Mouse (Mus musculus): ENCODE measurements around the gene Tra2b. TPM values are rescaled to one million over a fixed set of nuclear protein-coding genes. Genes with fewer than 3 reads are reported as not detected.
"Not testable (repeated sequence)": the region's sequence is repeated elsewhere in the genome, so short reads cannot be mapped to it uniquely, and the experiment has no call there.

The Tra2b gene
- polyA plus RNA-seq, 1 experiment from 2014 or later: 249 TPM

GRCm38 (mm10) chr16:22241376-22242238 lies 24.2 kb downstream of the Tra2b start:
- ATAC-seq: no peak
- WGBS (ENCODE audit: insufficient replicate concordance): 75% methylated on average over 6 of the region's 6 CpGs

DNA sequence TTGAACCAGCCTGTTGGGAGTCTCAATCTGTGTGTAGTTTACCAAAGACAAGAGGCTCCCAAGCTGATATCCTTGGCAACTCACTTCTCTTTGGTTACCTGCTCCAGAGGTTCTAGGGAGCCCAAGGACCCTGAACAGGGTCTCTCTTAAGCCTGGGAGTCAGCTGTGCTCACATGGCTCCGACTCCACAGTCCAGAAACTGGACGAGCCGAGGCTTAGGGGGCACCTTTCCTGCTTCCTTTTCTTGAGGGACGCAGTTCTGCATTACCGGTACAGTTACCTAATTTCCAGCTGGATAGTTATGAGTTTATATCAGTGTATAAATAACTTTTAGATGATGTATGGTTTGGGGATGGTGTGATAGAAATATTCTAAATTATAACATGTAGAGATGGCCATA lies 24.9 kb downstream of the Tra2b start:
- WGBS (ENCODE audit: insufficient replicate concordance): 85% methylated on average over 5 of the region's 5 CpGs
- peaks cover 72% of the 10 kb centered on the region for H3K36me3 ChIP-seq

More at GRCm38 (mm10) chr16:22241376-22242238, 24.2 kb downstream of the Tra2b start:
- no peaks in the 10 kb centered on the region for H3K9me3 ChIP-seq (replicated peaks)
- H3K27ac ChIP-seq: no peak overlapping the region
- no peak overlapping the region for H3K4me3 ChIP-seq
- H3K27me3 ChIP-seq (replicated peaks): no peaks in the 10 kb centered on the region
- H3K9ac ChIP-seq: no peak overlapping the region
- H3K4me2 ChIP-seq: no peak overlapping the region
- H3K4me1 ChIP-seq: no peaks in the 10 kb centered on the region
- H3K36me3 ChIP-seq: peaks cover 70% of the 10 kb centered on the region

GRCm38 (mm10) chr16:22239978-22240377 lies 25.8 kb downstream of the Tra2b start:
- Histone ChIP-seq H3K9ac (no peak overlapping the region), H3K4me1 (no peaks in the 10 kb centered on the region), H3K4me3 (no peak overlapping the region), H3K27ac (no peak overlapping the region), H3K9me3 (replicated peaks) (no peaks in the 10 kb centered on the region), H3K4me2 (no peak overlapping the region), H3K27me3 (replicated peaks) (no peaks in the 10 kb centered on the region), H3K36me3 (peaks cover 63% of the 10 kb centered on the region)
- no peak for ATAC-seq
- WGBS (ENCODE audit: insufficient replicate concordance): 77% methylated on average over 2 of the region's 2 CpGs

More for the DNA sequence above, 24.9 kb downstream of the Tra2b start:
- Histone ChIP-seq H3K9me3 (replicated peaks) (no peaks in the 10 kb centered on the region), H3K9ac (no peak overlapping the region), H3K4me1 (no peaks in the 10 kb centered on the region), H3K4me3 (no peak overlapping the region), H3K4me2 (no peak overlapping the region), H3K27ac (no peak overlapping the region), H3K27me3 (replicated peaks) (no peaks in the 10 kb centered on the region)
- ATAC-seq: no peak

DNA sequence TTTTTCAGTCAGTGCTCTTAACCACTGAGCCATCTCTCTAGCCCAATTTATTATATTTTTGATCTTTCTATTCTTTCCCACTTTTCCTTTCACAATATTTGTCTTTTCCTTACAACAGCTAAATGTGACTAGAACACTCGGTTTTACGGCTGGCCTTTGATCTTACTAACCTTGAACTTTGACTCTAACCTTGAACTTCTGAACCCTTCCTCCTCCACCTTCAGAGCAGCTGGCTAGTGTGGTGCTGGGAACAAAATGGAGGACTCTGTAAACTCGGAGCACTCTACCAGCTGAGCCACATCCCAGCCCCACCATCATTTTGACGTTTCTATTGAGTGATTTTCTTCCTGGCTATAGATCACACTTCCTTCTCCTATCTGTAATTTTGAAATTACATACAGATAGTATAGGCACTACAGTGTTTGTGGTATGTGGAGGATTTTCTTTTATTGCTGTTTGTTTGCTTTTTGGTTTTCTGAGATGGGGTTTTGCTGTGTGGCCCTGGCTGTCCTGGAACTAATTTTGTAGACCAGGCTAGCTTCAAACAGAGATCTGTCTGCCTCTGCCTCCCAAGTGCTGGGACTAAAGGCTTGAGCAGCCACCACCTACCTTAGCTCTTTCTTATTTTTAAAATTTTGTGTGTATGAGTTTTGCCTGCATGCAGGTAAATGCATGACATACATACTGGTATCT lies 26.7 kb downstream of the Tra2b start:
- H3K9me3 ChIP-seq (replicated peaks): no peaks in the 10 kb centered on the region
- WGBS (ENCODE audit: insufficient replicate concordance): 65% methylated on average over 4 of the region's 4 CpGs
- no peak overlapping the region for H3K4me3 ChIP-seq
- H3K27ac ChIP-seq: no peak overlapping the region
- peaks cover 54% of the 10 kb centered on the region for H3K36me3 ChIP-seq
- H3K4me2 ChIP-seq: no peak overlapping the region
- H3K9ac ChIP-seq: no peak overlapping the region
- no peak for ATAC-seq
- peaks cover 5% of the 10 kb centered on the region; the same call in 1 of the 2 replicates for H3K4me1 ChIP-seq
- no peaks in the 10 kb centered on the region for H3K27me3 ChIP-seq (replicated peaks)

GRCm38 (mm10) chr16:22238402-22238801 lies 27.4 kb downstream of the Tra2b start:
- H3K4me3 ChIP-seq; H3K4me2 ChIP-seq; H3K4me1 ChIP-seq; H3K27ac ChIP-seq; H3K9ac ChIP-seq; H3K9me3 ChIP-seq (replicated peaks); ATAC-seq; H3K27me3 ChIP-seq (replicated peaks): not testable (repeated sequence)
- H3K36me3 ChIP-seq: peaks cover 48% of the 10 kb centered on the region
- WGBS (ENCODE audit: insufficient replicate concordance): 86% methylated on average over 4 of the region's 4 CpGs

DNA sequence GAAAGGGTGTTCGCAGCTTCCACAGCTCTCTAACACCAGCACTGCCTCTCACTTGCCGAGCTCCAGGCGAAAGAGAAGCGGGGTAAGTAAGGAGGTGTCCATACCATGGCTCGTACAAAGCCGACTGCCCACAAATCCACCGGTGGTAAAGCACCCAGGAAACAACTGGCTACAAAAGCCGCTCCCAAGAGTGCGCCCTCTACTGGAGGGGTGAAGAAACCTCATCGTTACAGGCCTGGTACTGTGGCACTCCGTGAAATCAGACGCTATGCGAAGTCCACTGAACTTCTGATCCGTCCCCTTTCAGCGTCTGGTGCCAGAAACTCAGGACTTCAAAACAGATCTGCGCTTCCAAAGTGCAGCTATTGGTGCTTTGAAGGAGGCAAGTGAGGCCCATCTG lies 29.0 kb downstream of the Tra2b start:
- H3K9me3 ChIP-seq (replicated peaks): no peaks in the 10 kb centered on the region
- H3K27me3 ChIP-seq (replicated peaks): no peaks in the 10 kb centered on the region
- no peak overlapping the region for H3K27ac ChIP-seq
- no peak overlapping the region for H3K4me3 ChIP-seq
- H3K9ac ChIP-seq: no peak overlapping the region
- peaks cover 32% of the 10 kb centered on the region for H3K36me3 ChIP-seq
- H3K4me1 ChIP-seq: peaks cover 5% of the 10 kb centered on the region; the same call in 1 of the 2 replicates
- no peak for ATAC-seq
- H3K4me2 ChIP-seq: no peak overlapping the region
- WGBS (ENCODE audit: insufficient replicate concordance): 89% methylated on average over 16 of the region's 16 CpGs

GRCm38 (mm10) chr16:22234535-22234934 lies 31.3 kb downstream of the Tra2b start:
- peaks cover 12% of the 10 kb centered on the region for H3K36me3 ChIP-seq
- WGBS (ENCODE audit: insufficient replicate concordance): 65% methylated on average over 6 of the region's 6 CpGs
- no peaks in the 10 kb centered on the region for H3K9me3 ChIP-seq (replicated peaks)
- H3K4me2 ChIP-seq: no peak overlapping the region
- no peak overlapping the region for H3K4me3 ChIP-seq
- H3K9ac ChIP-seq: no peak overlapping the region
- no peak for ATAC-seq
- H3K27ac ChIP-seq: no peak overlapping the region
- no peaks in the 10 kb centered on the region for H3K27me3 ChIP-seq (replicated peaks)
- peaks cover 5% of the 10 kb centered on the region; the same call in 1 of the 2 replicates for H3K4me1 ChIP-seq

GRCm38 (mm10) chr16:22230276-22230675 lies 35.5 kb downstream of the Tra2b start:
- 77% methylated on average over 16 of the region's 16 CpGs for WGBS (ENCODE audit: insufficient replicate concordance)
- H3K27ac ChIP-seq; H3K9ac ChIP-seq; H3K9me3 ChIP-seq (replicated peaks); H3K36me3 ChIP-seq; H3K4me2 ChIP-seq; H3K4me1 ChIP-seq; H3K27me3 ChIP-seq (replicated peaks); ATAC-seq; H3K4me3 ChIP-seq: not testable (repeated sequence)

DNA sequence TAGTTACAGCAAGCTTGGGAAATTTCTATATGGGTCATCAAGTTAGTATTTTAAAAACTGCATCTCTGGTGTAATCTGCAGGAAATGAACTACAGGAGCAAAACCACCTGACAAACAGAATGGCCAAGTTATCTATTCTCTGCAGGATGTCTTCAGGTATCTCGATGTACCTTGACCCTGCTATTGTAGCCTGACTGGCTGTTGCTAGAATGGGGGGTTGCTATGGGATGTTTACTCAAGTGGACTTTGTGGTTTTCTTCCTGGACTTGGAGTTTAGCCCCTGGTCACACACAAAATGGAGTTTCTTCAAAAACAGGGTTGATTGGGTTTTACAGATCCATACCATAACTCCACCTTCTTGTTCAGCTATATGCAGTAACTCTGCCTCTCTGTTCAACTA lies 62.3 kb downstream of the Tra2b start:
- WGBS (ENCODE audit: insufficient replicate concordance): 51% methylated on average over 1 of the region's 1 CpGs
- no peaks in the 10 kb centered on the region for H3K36me3 ChIP-seq
- H3K9ac ChIP-seq: no peak overlapping the region

GRCm38 (mm10) chr16:22201858-22202257 lies 63.9 kb downstream of the Tra2b start:
- WGBS (ENCODE audit: insufficient replicate concordance): 33% methylated on average over 3 of the region's 3 CpGs
- Histone ChIP-seq H3K9me3 (replicated peaks) (no peaks in the 10 kb centered on the region), H3K36me3 (no peaks in the 10 kb centered on the region), H3K27me3 (replicated peaks) (no peaks in the 10 kb centered on the region), H3K27ac (no peak overlapping the region), H3K4me2 (no peak overlapping the region), H3K4me1 (peaks cover 5% of the 10 kb centered on the region), H3K4me3 (no peak overlapping the region), H3K9ac (no peak overlapping the region)
- ATAC-seq: no peak

More for the DNA sequence above, 62.3 kb downstream of the Tra2b start:
- Histone ChIP-seq H3K27me3 (replicated peaks) (no peaks in the 10 kb centered on the region), H3K4me1 (peaks cover 5% of the 10 kb centered on the region), H3K4me2 (no peak overlapping the region), H3K9me3 (replicated peaks) (no peaks in the 10 kb centered on the region), H3K4me3 (no peak overlapping the region), H3K27ac (no peak overlapping the region)
- no peak for ATAC-seq

DNA sequence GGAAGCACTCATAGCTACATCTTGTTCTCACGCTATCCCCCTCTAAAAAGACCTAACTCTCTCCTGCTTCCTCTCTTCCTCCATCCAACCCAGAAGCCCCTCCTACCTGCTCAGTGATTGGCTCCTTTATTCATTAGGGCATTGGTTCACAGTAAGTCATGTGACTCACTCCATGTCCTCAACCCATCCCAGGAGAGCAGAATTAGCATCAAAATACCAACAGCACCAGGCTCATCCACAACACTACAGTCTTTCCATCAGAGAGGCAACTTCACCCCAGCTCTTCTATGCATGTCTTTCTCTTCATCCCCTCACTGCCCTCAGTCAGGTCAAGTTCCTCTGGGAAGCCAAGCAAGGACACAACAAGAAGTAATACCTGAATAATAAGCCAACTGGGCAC lies 65.3 kb downstream of the Tra2b start:
- ATAC-seq: no peak

More for the DNA sequence above, 65.3 kb downstream of the Tra2b start:
- Histone ChIP-seq H3K27me3 (replicated peaks) (no peaks in the 10 kb centered on the region), H3K4me3 (no peak overlapping the region), H3K9ac (no peak overlapping the region), H3K4me2 (no peak overlapping the region), H3K9me3 (replicated peaks) (no peaks in the 10 kb centered on the region), H3K36me3 (no peaks in the 10 kb centered on the region), H3K4me1 (peaks cover 5% of the 10 kb centered on the region), H3K27ac (no peak overlapping the region)
- 67% methylated on average over 1 of the region's 1 CpGs for WGBS (ENCODE audit: insufficient replicate concordance)
